Mouse (Mus musculus): ENCODE measurements around the gene Kirrel3.

Kirrel3 gene

DNA sequence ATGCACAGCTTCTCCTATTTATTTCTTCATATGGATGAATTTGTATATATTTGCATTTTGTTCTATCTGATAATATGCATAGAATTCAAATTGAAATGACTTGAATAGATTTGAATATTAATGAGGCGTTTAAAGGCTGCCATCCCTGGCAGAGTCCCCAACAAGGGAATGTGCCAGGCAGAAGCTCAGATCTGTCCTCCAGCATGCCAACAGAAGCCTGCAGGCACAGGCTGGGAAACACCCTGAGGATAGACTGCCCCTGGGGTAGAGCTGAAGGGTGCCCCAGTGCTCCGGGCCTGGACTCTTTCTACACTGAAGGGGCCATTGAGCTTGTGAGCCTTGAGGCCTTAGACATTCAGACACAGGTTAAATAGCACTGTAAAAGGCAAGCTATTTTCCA, 21.5 kb downstream of the Kirrel3 start:
- DNase-seq (ENCODE audit: low spot score): no peak

DNA sequence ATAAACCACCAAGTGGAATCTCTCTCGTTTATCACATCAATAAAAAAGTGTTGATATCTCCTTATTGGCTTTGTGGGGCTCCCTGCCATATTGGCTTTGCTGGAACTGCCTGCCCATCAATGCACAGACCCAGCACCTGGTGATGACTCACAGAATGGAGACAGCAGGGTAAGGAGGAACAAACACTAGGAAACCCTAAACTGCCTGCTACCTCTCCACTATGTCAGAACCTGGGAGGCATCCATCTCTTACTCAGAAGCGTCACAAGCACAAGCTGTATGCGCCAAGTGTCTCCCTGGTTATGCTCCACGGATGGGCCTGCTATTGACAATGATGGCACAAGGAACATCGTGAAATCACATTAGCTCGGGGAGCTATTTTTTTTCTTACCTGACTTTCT, 33.2 kb downstream of the Kirrel3 start:
- DNase-seq (ENCODE audit: low spot score): no peak

- DNase-seq (ENCODE audit: low spot score): no peak
Observed at GRCm38 (mm10) chr9:34520234-34520950, 34.7 kb downstream of the Kirrel3 start.

- DNase-seq (ENCODE audit: low spot score): no peak
Observed at GRCm38 (mm10) chr9:34525695-34526094, 40.0 kb downstream of the Kirrel3 start.

DNA sequence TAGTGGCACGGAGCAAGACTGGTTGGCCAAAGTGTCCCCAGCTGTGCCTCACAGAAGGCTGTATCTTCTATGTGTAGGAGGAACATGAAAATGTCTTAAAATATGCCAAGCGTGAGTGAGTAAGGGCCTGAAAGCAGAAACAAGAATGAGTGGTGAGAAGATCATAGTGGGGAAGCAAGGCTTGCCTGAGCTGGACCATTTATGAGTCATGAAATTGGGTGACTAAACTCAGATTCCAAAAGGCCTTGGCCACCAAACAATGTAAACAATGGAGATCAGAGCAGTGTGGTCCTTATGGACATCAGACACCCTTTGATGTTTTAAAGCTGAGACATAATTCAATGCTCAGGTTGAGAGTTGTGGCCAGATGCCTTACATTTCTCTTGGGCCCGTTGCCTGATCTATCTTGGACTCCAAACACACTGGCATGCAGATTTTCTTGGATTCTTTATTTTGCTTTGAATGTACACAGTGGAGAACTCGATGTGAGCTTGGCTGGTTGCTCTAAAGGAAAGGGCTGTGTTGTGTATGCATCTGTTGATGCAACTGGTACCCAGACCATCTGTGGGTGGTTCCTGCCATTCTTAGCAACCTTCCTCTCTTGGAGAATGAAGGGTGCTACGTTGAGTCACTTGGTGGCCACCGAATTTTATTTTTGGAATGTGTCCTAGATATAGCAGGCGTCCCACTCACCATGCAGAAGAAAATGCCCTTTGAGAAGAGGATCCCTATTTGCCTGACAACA, 53.1 kb downstream of the Kirrel3 start:
- no peak for DNase-seq (ENCODE audit: low spot score)

DNA sequence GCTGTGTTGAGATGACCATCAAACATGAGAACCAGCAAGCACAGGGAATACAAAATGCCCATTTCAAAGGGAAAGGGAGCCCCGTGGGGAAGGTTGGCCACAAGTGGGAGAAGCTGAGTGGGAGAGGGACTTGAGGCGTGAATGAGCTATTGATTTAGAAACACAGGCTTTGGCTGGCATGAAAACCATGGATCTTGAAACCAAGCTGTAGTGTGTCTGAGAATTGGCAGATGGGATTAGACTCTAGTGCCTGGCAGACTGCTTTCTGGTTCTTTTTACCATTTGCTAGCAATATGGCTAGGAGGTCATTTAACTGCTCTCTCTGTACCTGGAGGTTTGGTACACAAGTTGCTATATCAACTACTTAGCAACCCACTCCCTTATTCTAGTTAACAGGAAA, 56.2 kb downstream of the Kirrel3 start:
- DNase-seq (ENCODE audit: low spot score): no peak

GRCm38 (mm10) chr9:34555699-34556098, 70.0 kb downstream of the Kirrel3 start:
- no peak for DNase-seq (ENCODE audit: low spot score)

GRCm38 (mm10) chr9:34557846-34558245, 72.2 kb downstream of the Kirrel3 start:
- DNase-seq (ENCODE audit: low spot score): no peak

GRCm38 (mm10) chr9:34558291-34558899, 72.7 kb downstream of the Kirrel3 start:
- no peak for DNase-seq (ENCODE audit: low spot score)

- DNase-seq (ENCODE audit: low spot score): no peak
Observed at GRCm38 (mm10) chr9:34559102-34559501, 73.4 kb downstream of the Kirrel3 start.

DNA sequence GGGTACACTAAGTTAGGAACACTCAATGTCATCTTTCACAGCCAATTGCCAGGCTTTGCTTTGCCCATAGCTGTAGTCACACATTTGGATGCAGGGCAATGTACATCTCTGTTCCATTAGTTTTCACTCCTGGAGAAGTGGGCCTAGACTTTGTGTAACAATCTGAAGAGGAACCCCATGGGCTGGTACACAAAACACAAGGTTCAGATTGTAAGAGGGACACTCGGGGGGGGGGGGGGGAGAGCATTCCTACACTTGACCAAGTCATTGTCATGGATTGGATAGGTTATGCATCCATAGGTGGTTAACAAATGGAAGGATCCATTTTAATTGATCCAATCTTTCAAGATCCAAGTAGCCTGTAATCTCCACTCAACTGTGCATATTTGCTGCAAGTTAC, 75.6 kb downstream of the Kirrel3 start:
- no peak for DNase-seq (ENCODE audit: low spot score)

- no peak for DNase-seq (ENCODE audit: low spot score)
Observed at GRCm38 (mm10) chr9:34562437-34563000, 76.8 kb downstream of the Kirrel3 start.

DNA sequence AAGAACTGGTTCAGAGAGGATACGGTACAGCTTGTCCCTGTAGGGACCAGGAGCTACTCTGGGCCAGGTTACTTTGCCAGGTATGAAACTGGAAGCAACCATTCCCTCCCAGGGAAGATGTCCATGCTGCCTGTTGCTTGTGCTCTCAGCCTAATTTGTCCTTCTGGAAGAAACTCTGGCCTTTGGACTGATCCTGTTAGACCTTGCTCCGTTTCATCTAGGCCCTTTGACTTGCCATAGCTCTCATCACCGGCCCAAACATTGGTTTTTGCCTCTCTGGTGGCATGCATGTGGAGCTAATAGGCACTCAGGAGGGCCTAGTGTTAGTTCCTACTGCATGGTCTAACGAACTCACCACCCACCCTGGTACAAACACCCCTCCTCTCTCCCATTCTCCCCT, 88.2 kb downstream of the Kirrel3 start:
- no peak for DNase-seq (ENCODE audit: low spot score)

GRCm38 (mm10) chr9:34574611-34575010, 88.9 kb downstream of the Kirrel3 start:
- no peak for DNase-seq (ENCODE audit: low spot score)

DNA sequence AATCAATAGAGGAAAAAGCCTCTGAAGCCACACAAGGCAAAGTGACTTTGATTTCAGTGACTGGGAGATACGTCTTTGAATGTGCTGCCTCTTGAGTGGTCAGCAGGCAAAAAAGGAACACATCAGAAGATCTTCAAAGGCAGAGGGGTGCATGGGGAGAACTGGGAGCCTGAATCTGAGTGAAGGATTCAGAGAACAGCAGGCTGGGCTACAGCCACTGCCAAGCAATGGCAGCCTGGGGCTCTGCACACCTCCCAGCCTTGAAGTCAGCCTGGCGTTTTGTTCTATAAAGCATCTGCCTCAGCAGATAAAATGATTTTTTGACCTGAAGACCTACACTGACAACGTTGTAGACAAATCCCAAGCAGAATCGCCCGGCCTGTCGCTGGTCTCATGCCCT, 93.5 kb downstream of the Kirrel3 start:
- no peak for DNase-seq (ENCODE audit: low spot score)

- DNase-seq (ENCODE audit: low spot score): no peak
Observed at GRCm38 (mm10) chr9:34580059-34580458, 94.4 kb downstream of the Kirrel3 start.

DNA sequence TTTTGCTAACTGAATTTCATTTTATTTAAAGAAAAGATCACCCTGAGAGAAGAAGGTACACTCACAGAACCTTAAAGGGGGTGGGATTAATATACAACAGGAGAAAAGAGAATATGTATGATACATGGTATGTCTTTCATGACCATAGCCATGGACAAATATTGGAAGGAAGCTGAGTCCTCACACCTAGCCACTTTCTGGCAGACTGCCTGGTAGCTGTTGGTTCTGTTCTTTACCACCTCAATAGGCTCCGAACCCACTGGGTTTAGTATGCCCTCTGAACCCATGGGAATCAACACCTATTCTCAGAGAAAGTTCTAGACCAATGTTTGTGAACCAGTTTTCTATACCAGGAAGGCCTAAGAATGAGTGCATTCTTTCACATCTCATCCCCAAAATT, 96.8 kb downstream of the Kirrel3 start:
- DNase-seq (ENCODE audit: low spot score): no peak

- DNase-seq (ENCODE audit: low spot score): no peak
Observed at GRCm38 (mm10) chr9:34585487-34585886, 99.8 kb downstream of the Kirrel3 start.

- DNase-seq (ENCODE audit: low spot score): no peak
Observed at GRCm38 (mm10) chr9:34586080-34586479, 100.4 kb downstream of the Kirrel3 start.

GRCm38 (mm10) chr9:34589799-34590198, 104.1 kb downstream of the Kirrel3 start:
- no peak for DNase-seq (ENCODE audit: low spot score)

DNA sequence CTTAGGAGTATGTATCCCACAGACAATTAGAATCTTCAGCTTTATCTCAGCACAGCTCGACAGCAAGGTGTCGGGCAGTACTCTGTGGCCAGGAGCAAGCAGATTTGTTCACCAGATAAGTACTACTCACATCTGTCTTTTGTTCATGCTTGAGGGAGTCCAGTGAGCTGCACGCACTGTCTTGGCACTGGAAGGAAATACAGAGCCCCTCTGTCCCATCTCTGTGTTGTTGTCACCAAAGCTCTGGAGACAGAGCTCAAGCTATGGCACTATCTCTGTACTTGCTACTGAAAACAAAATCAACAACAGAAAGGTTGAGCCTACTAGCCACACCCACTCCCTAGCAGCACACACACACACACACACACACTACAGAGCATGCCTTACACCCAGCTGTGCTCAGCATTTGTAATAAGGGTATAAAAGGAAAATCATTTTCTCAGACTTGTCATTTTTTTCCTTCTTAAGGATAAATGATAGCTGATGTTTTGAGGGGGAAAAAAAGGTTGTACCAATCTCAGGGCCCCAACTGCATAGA, 106.4 kb downstream of the Kirrel3 start:
- no peak for DNase-seq (ENCODE audit: low spot score)

GRCm38 (mm10) chr9:34593889-34594288, 108.2 kb downstream of the Kirrel3 start:
- DNase-seq (ENCODE audit: low spot score): no peak

DNA sequence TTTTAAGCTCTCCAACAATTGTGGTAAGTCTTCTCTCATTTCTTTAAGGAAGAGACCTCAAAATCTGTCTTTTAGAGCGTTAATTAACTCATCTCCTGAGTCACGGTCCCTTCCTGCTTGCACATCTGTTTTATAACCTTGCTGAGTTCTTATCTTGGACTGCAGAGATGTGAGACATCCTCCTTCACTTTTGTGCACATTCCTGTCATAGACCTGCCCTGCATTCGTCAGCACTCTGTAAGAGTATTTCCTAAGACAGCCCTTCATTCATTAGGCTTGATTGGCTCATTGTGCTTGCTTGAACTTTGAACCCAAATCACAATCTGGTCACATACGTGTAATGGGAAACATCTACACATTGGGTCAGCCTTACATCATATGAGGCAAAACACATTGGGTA, 114.6 kb downstream of the Kirrel3 start:
- DNase-seq (ENCODE audit: low spot score): no peak
